Mouse (Mus musculus): ENCODE data around the gene Rmi2. TPM values are rescaled to one million over a fixed set of nuclear protein-coding genes. Genes with fewer than 3 reads are reported as not detected.
"Not testable (repeated sequence)": the region's sequence is repeated elsewhere in the genome, so short reads cannot be mapped to it uniquely, and the experiment has no call there.

Rmi2 gene
- 0.31 and 0.46 TPM in 2 replicates for polyA plus RNA-seq (2015; fragmentation: Nextera tagmentation; extraction: Ambion mirVana)

DNA sequence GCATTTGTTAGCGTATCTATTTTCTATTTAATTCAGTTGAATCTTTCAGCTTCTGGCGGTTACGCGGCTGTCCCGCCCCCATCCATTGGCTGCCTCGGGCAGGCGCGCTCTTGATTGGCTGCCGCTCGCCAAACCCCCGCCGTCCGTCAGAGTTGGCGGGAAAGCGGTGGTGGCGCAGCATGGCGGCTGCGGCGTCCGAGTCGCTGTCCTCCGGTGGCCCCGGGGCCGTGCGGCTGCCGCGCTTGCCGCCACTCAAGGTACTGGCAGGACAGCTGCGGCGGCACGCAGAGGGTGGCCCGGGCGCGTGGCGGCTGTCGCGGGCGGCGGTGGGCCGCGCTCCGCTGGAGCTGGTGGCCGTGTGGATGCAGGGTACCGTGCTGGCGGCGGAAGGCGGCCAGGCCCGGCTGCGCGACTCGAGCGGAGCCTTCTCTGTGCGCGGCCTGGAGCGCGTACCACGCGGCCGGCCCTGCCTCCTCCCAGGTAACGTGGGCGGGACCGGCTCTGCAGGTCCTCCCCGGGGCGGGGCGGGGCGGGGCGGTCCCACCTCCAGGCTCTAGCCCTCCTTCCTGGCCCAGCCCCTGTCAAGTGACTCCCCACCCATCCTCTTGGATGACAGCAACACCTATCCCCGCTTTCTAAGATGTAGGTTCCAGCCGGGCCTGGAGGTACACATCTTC, at the start of gene Rmi2:
Gene Rmi2 (plus strand): TSS at position 149 of the 677 bp plus-strand sequence.
- ATAC-seq (replicated peaks), result peak; percentile 96
- H3K9ac ChIP-seq, result peak within 1 kb of the TSS; percentile 30
- peaks cover 13% of the 10 kb centered on the region for H3K4me1 ChIP-seq
- H3K36me3 ChIP-seq (replicated peaks), result no peaks in the 10 kb centered on the region
- H3K4me3 ChIP-seq, result peak within 1 kb of the TSS; percentile 60
- H3K27ac ChIP-seq, result no peak within 1 kb of the TSS
- WGBS, result under 1% methylated on average over 69 of the region's 69 CpGs
- 0 out of 2 replicates have a peak, but pooled peaks cover 5% of the 10 kb centered on the region for H3K27me3 ChIP-seq (replicated peaks)
- peak within 1 kb of the TSS; percentile 89 for H3K4me2 ChIP-seq
- no peaks in the 10 kb centered on the region for H3K9me3 ChIP-seq

- ATAC-seq (replicated peaks), result peak; percentile 89
- peak within 1 kb of the TSS; percentile 91 for H3K4me2 ChIP-seq
- peaks cover 8% of the 10 kb centered on the region; the same call in 1 of the 2 replicates for H3K27me3 ChIP-seq (replicated peaks)
- H3K4me3 ChIP-seq, result peak within 1 kb of the TSS; percentile 53
- under 1% methylated on average over 56 of the region's 59 CpGs for WGBS
- peak within 1 kb of the TSS; percentile 83 for H3K27ac ChIP-seq
- no peaks in the 10 kb centered on the region for H3K36me3 ChIP-seq (replicated peaks)
- peak within 1 kb of the TSS; percentile 55 for H3K9ac ChIP-seq
- no peaks in the 10 kb centered on the region for H3K9me3 ChIP-seq
- H3K4me1 ChIP-seq, result peaks cover 35% of the 10 kb centered on the region
Measured at GRCm38 (mm10) chr16:10785371-10786231, 49.3 kb upstream of the Rmi2 start, which contains the start of gene Socs1. Gene Socs1, minus strand, starts transcription at chr16:10785536.

DNA sequence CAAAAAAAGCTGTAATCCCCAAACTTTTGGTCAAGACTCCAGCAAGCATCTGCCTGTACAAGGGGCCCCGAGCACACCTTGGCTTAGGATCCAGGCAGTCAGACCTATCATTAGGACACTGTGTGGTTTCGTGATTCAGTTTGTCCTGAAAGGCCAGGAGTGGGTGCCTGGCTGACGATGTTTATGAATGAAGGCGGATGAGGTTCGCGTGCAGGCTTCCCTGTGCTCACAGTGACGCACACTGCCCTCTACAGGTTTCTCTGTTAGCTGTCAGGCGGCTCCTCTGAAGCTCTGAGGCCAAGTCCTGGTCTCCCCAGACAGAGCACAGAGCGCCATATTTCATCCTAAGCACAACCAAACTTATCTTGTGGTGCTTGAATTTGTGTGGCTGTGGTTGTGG, 48.6 kb upstream of the Rmi2 start:
- Histone ChIP-seq H3K4me2 (peak overlapping the region; percentile 91), H3K9me3 (no peaks in the 10 kb centered on the region), H3K27me3 (replicated peaks) (peaks cover 8% of the 10 kb centered on the region; the same call in 1 of the 2 replicates), H3K36me3 (replicated peaks) (no peaks in the 10 kb centered on the region), H3K9ac (peak overlapping the region; percentile 55), H3K27ac (peak overlapping the region; percentile 83), H3K4me3 (peak overlapping the region; percentile 53), H3K4me1 (peaks cover 35% of the 10 kb centered on the region)
- under 1% methylated on average over 9 of the region's 9 CpGs for WGBS
- peak; percentile 50 for ATAC-seq (replicated peaks)

GRCm38 (mm10) chr16:10786782-10787547, 47.9 kb upstream of the Rmi2 start:
- Histone ChIP-seq H3K4me2 (peak overlapping the region; percentile 91), H3K4me1 (peaks cover 35% of the 10 kb centered on the region), H3K9ac (no peak overlapping the region), H3K27me3 (replicated peaks) (peaks cover 8% of the 10 kb centered on the region; the same call in 1 of the 2 replicates), H3K36me3 (replicated peaks) (no peaks in the 10 kb centered on the region), H3K4me3 (no peak overlapping the region), H3K27ac (no peak overlapping the region), H3K9me3 (no peaks in the 10 kb centered on the region)
- no peak for ATAC-seq (replicated peaks)
- WGBS, result 71% methylated on average over 4 of the region's 4 CpGs

DNA sequence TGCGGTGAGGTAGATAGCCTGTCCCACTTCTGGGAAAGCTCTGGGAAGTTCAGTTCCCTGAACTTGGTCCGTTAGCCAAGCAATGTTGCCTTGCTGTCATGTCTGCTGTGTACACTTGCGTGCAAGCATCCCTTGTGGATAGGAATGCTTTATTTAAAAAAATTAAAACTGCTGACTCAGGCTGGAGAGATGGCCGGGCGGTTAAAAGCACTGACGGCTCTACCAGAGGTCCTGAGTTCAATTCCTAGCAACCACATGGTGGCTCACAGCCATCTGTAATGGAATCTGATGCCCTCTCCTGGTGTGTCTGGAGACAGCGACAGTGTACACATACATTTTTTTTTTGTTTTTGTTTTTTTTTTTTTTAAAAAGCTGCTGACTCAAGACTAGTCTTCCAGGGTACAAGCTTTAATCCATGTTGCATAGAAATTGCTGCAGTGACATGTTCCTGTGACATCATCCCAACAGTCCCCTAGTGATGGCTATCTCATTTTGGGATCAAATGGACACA, 47.3 kb upstream of the Rmi2 start:
- Histone ChIP-seq H3K9ac (no peak overlapping the region), H3K27me3 (replicated peaks) (peaks cover 8% of the 10 kb centered on the region; the same call in 1 of the 2 replicates), H3K36me3 (replicated peaks) (no peaks in the 10 kb centered on the region), H3K4me2 (no peak overlapping the region), H3K27ac (no peak overlapping the region), H3K4me3 (no peak overlapping the region), H3K4me1 (peaks cover 30% of the 10 kb centered on the region), H3K9me3 (no peaks in the 10 kb centered on the region)
- WGBS, result 83% methylated on average over 7 of the region's 7 CpGs
- ATAC-seq (replicated peaks), result no peak

DNA sequence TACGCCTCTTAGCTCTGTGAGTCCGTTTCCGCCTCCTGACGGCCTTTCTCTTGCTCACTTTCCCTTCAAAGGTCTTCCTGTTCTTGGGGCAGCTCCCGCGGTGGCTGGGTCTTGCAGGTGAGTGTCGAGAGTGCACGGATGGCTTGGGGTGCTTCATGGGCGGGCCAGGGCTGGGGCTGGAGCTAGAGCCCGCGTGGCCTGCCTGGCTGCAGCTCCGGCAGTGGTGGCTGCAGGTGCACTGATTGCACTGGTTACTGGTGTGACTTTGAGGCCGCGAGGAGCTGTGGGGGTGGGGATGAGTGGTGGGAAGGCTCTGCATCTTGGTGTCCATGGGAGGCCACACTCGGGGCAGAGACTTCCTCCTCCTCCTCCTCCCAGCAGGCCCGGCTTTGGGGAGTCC, 46.6 kb upstream of the Rmi2 start, which contains the start of gene Tnp2:
Gene Tnp2 (minus strand): TSS at position 390 of the 400 bp plus-strand sequence.
- Histone ChIP-seq H3K4me3 (no peak within 1 kb of the TSS), H3K27ac (no peak within 1 kb of the TSS), H3K9me3 (no peaks in the 10 kb centered on the region), H3K4me2 (no peak within 1 kb of the TSS), H3K36me3 (replicated peaks) (no peaks in the 10 kb centered on the region), H3K9ac (no peak within 1 kb of the TSS), H3K27me3 (replicated peaks) (peaks cover 2% of the 10 kb centered on the region; the same call in 1 of the 2 replicates), H3K4me1 (peaks cover 23% of the 10 kb centered on the region)
- no peak for ATAC-seq (replicated peaks)
- 62% methylated on average over 16 of the region's 16 CpGs for WGBS

GRCm38 (mm10) chr16:10788866-10789265, 46.0 kb upstream of the Rmi2 start:
- no peak overlapping the region for H3K4me2 ChIP-seq
- 64% methylated on average over 4 of the region's 4 CpGs for WGBS
- H3K4me1 ChIP-seq, result peaks cover 19% of the 10 kb centered on the region
- no peak overlapping the region for H3K4me3 ChIP-seq
- no peaks in the 10 kb centered on the region for H3K27me3 ChIP-seq (replicated peaks)
- H3K9me3 ChIP-seq, result no peaks in the 10 kb centered on the region
- H3K9ac ChIP-seq, result no peak overlapping the region
- H3K27ac ChIP-seq, result no peak overlapping the region
- no peaks in the 10 kb centered on the region for H3K36me3 ChIP-seq (replicated peaks)
- ATAC-seq (replicated peaks), result no peak

- no peak within 1 kb of the TSS for H3K9ac ChIP-seq
- no peak within 1 kb of the TSS for H3K27ac ChIP-seq
- H3K36me3 ChIP-seq (replicated peaks), result no peaks in the 10 kb centered on the region
- H3K9me3 ChIP-seq, result no peaks in the 10 kb centered on the region
- 83% methylated on average over 9 of the region's 9 CpGs for WGBS
- no peak within 1 kb of the TSS for H3K4me2 ChIP-seq
- ATAC-seq (replicated peaks), result no peak
- peaks cover 9% of the 10 kb centered on the region for H3K4me1 ChIP-seq
- H3K27me3 ChIP-seq (replicated peaks), result no peaks in the 10 kb centered on the region
- H3K4me3 ChIP-seq, result no peak within 1 kb of the TSS
Measured at GRCm38 (mm10) chr16:10790702-10791101, 44.2 kb upstream of the Rmi2 start, which contains the start of gene Prm3. Gene Prm3, minus strand, starts transcription at chr16:10790914.

- Histone ChIP-seq H3K27me3 (replicated peaks) (no peaks in the 10 kb centered on the region), H3K4me2 (no peak within 1 kb of the TSS), H3K36me3 (replicated peaks) (no peaks in the 10 kb centered on the region), H3K9me3 (no peaks in the 10 kb centered on the region), H3K4me1 (no peaks in the 10 kb centered on the region), H3K9ac (no peak within 1 kb of the TSS), H3K4me3 (no peak within 1 kb of the TSS), H3K27ac (no peak within 1 kb of the TSS)
- WGBS, result 85% methylated on average over 6 of the region's 6 CpGs
- ATAC-seq (replicated peaks), result no peak
Measured at GRCm38 (mm10) chr16:10796034-10796433, 38.8 kb upstream of the Rmi2 start, which contains the start of gene Prm2. Gene Prm2, minus strand, starts transcription at chr16:10796134.

DNA sequence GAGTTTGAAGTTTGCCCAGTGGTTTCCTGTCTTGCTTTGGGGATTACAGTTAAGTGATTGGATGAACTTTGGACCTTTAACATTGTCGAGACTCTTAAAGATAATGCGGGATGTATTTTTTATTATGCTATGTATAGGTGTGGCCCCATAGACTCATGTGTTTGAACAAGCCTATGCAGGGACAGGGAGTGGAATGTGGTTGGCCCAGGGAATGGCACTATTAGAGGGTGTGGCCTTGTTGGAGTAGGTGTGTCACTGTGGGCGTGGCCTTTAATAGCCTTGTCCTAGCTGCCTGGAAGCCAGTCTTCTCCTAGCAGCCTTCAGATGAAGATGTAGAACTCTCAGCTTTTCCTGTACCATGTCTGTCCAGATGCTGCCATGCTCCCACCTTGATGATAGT, 32.4 kb upstream of the Rmi2 start:
- H3K4me1 ChIP-seq; H3K27ac ChIP-seq; H3K27me3 ChIP-seq (replicated peaks); H3K4me3 ChIP-seq; H3K36me3 ChIP-seq (replicated peaks); H3K9me3 ChIP-seq; H3K9ac ChIP-seq; H3K4me2 ChIP-seq; ATAC-seq (replicated peaks): not testable (repeated sequence)
- 88% methylated on average over 3 of the region's 3 CpGs for WGBS

DNA sequence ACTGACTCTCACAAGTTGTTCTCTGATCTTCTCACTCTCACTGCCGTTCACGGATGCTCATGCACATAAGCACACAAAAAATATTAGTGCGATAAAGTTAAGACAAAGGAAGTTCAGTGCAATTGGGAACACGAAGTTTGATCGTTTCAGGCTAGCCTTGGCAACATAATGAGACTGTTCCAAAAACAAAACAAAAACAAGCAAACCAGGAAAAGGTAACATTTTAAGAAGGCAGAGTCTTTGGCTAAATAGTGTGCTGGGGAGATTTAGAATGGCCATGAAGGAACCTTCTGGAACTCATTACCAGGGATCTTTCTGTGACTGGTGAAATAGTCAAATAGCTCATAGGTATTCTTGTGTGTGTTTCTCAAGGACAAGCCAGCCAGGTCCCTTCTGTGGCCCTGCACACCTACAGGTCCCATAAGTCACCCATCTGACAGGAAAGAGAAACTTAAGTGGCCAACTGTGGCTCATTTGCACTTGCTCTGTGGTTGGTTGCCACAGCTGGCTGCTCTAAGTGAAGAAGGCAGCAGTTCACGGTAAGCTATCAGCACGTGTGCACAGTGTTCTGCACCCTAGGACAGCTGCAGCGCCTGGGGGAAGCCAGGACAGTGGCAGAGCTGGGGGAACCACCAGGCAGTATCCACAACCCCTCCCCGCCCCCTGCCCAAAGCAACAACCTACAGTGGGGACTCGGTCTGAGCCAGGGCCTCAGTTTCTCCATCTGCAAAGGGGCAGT, 28.9 kb upstream of the Rmi2 start, which contains the start of gene Prm1:
Gene Prm1 (minus strand): TSS at position 51 of the 739 bp plus-strand sequence.
- no peaks in the 10 kb centered on the region for H3K27me3 ChIP-seq (replicated peaks)
- WGBS, result 84% methylated on average over 10 of the region's 10 CpGs
- H3K4me2 ChIP-seq, result no peak within 1 kb of the TSS
- no peaks in the 10 kb centered on the region for H3K9me3 ChIP-seq
- no peak within 1 kb of the TSS for H3K9ac ChIP-seq
- no peaks in the 10 kb centered on the region for H3K4me1 ChIP-seq
- H3K27ac ChIP-seq, result no peak within 1 kb of the TSS
- ATAC-seq (replicated peaks), result no peak
- no peaks in the 10 kb centered on the region for H3K36me3 ChIP-seq (replicated peaks)
- H3K4me3 ChIP-seq, result no peak within 1 kb of the TSS

Measured in midbrain, embryonic 15.5 days (tissue).